Mouse (Mus musculus) frontal cortex, postnatal 36 days (tissue): ENCODE data around the gene Fam189a1.

Source experiments
- DNase-seq, 2 experiments: peaks; one replicate each; pipeline ENCODE4 v3.0.0; 2022; ENCODE audit warnings: low spot score in 2 of 2

Fam189a1 gene

GRCm38 (mm10) chr7:64741333-64742307, 414.8 kb downstream of the Fam189a1 start:
- DNase-seq: peak; percentile 87 to 92

GRCm38 (mm10) chr7:64739131-64739530, 417.2 kb downstream of the Fam189a1 start:
- DNase-seq: no peak

- peak; percentile 63 to 76 for DNase-seq
These were observed 426.6 kb downstream of the Fam189a1 start for GRCm38 (mm10) chr7:64729785-64730184.

GRCm38 (mm10) chr7:64728816-64729215, 427.6 kb downstream of the Fam189a1 start:
- no peak for DNase-seq

GRCm38 (mm10) chr7:64728181-64728591, 428.2 kb downstream of the Fam189a1 start:
- peak; percentile 57 to 59 for DNase-seq

GRCm38 (mm10) chr7:64725967-64726695, 430.2 kb downstream of the Fam189a1 start:
- peak in 1 of 2 experiments; percentile 56 for DNase-seq

GRCm38 (mm10) chr7:64724409-64724808, 432.0 kb downstream of the Fam189a1 start:
- DNase-seq: no peak

- no peak for DNase-seq
These were observed 433.1 kb downstream of the Fam189a1 start for GRCm38 (mm10) chr7:64723313-64723712.

GRCm38 (mm10) chr7:64716286-64716685, 440.1 kb downstream of the Fam189a1 start:
- DNase-seq: no peak

GRCm38 (mm10) chr7:64709520-64710262, 446.7 kb downstream of the Fam189a1 start:
- DNase-seq: peak; percentile 58 to 71

GRCm38 (mm10) chr7:64708176-64708575, 448.2 kb downstream of the Fam189a1 start:
- DNase-seq: no peak
